Mouse (Mus musculus) brain, embryonic 14.5 days (tissue): Measurements from ENCODE around the gene Tbc1d2b. TPM values are rescaled to one million over a fixed set of nuclear protein-coding genes. Genes with fewer than 3 reads are reported as not detected.

Experiments
- DNase-seq: peaks from one replicate; pipeline ENCODE4 v3.0.0-alpha.2; 2011; ENCODE audit warnings: low read depth
- CTCF ChIP-seq: fragments of 200-500 bp; IDR thresholded peaks from 2 replicates; pipeline ENCODE4 v1.5.1; 2012; ENCODE audit warnings: inconsistent platforms, mild to moderate bottlenecking, moderate library complexity, borderline replicate concordance; ENCODE audit not compliant: insufficient read depth, insufficient read length; ENCODE audit errors: extremely low read depth
- POLR2A ChIP-seq: fragments of 200-500 bp; IDR thresholded peaks from 2 replicates; pipeline ENCODE4 v1.6.1; 2012; ENCODE audit warnings: mild to moderate bottlenecking, inconsistent platforms, borderline replicate concordance; ENCODE audit not compliant: poor library complexity, insufficient read depth, insufficient read length, severe bottlenecking; ENCODE audit errors: extremely low read depth
- polyA plus RNA-seq: library from polyadenylated mRNA; depleted of rRNA; stranded (reverse); fragments of >200 nt; gene quantifications from 2 replicates; pipeline ENCODE4 v1.2.3, GENCODE M21; 2012; rRNA removed

Tbc1d2b gene
- polyA plus RNA-seq: 12.2 and 14.2 TPM in 2 replicates

DNA sequence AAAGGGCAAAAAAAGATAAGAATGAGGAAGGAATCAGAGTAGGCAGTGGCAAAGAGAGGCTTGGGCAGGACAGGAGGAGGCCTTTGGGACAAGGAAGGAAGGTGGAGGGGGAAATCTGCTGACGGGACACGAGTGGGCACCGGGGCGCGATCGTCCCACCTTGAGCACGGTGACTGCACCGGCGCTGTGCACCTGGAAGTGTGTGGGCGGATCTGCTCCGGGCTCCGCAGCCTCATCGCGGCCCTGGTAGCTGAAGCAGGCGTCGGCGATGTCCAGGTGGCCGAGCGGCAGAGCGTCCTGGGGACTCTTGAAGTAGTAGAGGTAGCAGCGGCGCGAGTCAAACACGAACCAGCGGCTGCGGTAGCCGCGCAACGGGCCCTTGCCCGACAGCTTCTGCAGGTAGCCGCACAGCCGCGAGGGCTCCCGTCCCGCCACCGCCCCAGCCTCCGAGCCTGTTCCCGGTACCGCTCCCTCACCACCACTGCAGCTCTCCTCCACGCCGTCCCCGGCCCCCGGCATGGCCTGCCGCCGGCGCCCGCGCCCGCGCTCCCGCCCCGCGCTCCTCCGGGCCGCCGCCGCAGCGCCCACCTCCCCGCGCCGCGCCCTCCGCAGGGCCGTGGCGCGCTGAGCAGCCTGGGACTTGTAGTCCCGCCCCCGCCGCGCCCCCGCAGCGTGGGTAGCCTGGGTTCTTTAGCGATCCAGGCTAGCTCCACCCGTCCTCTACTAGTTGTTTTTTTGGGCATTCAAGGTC is at the start of gene Tbc1d2b:
TSS of gene Tbc1d2b (minus strand) at position 612 of the 751 bp plus-strand sequence.
- no peak for TF ChIP-seq CTCF
- TF ChIP-seq POLR2A: 0 out of 2 replicates have a peak, but pooled peaks have one; percentile 39
- peak; percentile 82 for DNase-seq

DNA sequence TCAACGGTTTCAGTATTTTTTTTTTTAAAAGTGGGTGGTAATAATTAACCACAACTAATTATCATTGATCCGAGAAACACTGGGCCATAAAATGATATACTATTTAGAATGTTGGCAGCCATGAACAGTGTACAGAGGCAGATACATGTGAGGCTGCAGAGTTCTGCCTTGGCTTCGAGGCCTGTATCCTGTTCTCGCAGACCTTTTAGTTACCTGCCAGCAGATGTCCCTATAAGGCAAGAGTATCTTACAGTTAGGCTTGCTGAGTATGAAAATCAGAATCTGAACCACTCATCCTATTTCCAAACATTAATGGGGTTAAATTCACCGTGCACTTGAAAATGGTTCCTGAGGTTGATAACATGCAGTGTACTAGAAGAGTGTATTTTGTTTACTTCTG is 45.7 kb upstream of the Tbc1d2b start:
- peak; percentile 43; the same call in 1 of the 2 replicates for TF ChIP-seq CTCF
- no peak for TF ChIP-seq POLR2A
- DNase-seq: peak; percentile 71

DNA sequence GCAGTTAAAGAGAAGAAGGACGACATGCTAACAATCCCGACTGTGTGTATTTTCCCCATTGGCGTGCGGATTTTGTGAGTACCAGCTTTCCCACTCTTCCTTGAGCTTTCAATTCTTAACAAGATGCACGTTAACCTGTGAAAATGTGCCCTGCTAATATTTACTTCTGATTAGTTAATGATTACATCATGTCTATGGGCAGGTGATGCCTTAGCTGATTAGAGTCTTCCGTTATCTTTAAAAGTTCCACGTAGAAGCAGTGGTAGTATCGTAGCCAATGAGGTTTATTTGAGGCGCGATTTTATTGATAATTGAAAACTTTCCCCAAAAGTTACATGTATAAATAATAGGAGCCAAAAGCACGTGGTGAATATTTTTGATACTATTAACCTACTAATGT is 45.1 kb upstream of the Tbc1d2b start:
- TF ChIP-seq POLR2A (no peak), CTCF (no peak)
- no peak for DNase-seq

DNA sequence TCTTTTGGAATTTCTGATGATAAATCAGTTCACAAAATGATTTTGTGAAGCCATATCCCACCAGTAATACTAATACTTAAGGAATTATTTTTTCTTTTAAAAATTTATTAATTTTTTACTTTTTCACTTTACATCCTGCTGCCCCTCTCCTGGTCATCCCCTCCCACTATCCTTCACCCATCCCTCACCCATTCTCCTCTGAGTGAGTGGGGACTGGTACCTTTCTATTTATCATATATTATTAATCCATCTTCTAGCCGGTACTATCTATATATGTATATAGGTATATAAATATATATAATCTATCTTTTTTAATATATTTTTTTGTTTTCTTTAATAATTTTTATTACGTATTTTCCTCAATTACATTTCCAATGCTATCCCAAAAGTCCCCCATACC is 33.6 kb upstream of the Tbc1d2b start:
- no peak for DNase-seq

DNA sequence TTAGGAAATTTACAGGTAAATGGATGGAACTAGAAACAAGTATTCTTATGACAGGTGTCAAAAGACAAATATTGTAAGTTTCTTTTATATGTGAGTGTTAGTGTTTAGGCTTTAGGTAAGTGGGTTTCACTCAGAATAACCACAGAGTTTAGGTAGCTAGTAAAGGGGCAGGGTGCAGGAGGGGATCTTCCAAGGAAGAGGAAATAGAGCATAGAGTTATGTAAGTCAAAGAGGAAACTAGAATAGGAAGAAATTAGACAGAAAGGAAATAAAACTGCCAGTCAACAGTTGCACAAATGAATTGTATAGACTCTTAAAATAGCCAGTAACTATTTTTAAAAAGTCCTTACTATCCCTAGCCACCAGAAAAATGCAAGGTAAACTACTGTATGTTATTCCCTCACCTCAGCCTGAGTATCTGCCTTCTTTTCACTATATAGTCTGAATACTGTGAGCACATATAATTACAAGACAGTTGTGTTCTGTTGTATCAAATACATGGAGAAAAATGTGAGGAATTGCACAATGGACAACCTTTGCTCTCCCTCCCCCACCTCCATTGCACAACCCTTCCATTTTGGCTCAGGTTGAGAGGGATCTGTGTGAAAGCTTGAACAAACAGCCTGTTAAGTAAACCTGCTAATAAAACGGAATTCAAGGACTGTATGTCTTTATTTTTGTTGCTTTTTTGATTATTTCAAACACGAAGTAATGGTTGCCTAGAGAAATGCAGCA is 32.7 kb upstream of the Tbc1d2b start:
- no peak for DNase-seq
- TF ChIP-seq POLR2A (no peak), CTCF (no peak)

More for the DNA sequence above, 33.6 kb upstream of the Tbc1d2b start:
- TF ChIP-seq POLR2A (no peak), CTCF (no peak)

DNA sequence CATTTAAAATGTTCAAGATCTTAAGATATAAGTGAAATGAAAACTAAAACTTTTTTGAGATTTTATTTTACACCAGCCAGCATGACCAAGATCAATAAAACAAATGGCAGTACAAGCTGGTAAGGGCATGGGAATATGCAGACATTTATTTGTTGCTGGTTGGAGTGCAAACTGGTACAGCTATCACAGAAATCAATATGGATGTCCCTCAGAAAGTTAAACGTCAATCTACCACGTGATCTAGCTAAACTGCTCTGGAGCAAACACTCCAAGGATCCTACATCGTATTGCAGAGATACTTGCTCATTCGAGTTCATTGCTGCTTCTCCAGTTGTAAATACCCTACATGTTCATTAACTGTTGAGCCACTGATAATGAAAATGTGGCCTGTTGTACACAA is 32.1 kb upstream of the Tbc1d2b start:
- no peak for DNase-seq
- TF ChIP-seq POLR2A (no peak), CTCF (no peak)

DNA sequence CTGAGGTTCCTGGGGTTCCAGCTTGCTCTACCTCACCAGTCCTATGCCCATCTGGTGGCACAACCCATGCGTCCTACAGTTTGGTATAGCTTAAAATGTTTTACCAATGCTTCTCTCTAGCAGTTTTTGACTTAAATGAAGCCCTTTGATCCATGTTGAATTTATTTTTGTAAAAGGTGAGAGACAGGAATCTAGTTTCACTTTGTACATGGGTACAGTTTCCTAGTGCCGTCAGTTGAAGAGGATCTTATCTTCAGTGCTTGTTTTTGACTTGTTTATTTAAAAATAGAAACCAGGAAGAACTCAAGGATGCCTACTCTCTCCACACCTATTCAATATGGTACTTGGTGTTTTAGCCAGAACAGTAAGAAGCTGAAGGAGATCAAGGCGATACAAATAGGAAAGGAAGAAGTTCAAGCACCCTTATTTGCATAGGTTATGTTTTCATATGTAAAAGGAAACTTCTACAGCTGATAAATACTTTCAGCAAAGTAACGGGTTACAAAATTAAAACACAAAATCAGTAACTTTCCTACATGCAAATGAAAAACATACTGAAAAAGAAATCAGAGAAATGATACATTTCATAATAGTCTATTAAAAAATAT is 30.6 kb upstream of the Tbc1d2b start:
- DNase-seq: no peak
- TF ChIP-seq CTCF (no peak), POLR2A (no peak)

DNA sequence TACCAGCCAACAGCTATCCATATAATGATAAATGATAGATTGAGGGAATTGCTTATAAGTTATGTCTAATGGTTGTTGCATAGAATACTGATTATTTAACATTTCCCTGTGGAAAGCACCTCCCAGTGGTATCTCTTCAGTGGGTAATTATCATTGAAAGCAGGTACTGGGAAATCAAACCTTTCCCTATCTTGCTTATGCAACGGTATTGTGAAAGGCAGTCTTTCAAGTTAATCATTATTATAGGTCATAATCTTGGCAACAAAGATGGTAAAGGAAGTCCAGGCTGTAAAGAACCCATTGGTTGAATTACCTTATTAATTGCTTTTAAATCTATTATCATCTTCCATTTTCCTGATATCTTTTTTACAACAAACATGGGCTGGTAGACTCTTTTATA is 27.0 kb upstream of the Tbc1d2b start:
- no peak for DNase-seq
- no peak for TF ChIP-seq CTCF
- no peak for TF ChIP-seq POLR2A

DNA sequence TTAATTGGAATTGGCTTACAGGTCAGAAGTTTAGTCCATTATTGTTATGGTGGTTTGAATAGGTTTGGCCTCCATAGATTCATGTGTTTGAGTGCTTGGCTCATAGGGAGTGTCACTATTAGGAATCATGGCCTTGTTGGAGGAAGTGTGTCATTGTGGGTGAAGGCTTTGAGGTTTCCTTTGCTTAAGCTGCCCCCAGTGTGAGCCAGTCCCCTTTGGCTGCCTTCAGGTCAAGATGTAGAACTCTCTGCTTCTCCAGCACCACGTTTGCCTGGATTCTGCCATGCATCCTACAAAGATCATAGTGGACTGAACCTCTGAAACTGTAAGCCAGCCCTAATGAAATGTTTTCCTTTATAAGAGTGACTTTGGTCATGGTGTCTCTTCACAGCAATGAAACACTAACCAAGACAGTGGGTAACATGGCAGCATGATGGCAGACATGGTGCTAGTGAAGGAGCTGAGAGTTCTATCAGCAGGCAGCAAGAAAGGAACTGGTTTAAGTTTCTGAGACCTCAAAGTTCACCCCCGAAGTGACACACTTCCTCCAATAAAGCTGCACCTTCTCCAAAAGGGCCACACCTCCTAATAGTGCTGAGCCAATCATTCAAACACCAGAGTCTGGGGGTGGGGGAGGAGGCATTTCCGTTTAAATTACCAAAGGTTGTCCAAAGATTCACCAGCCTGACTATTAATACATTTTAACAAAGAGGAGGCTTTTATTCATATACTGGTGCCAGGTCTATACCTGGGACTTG is 23.2 kb upstream of the Tbc1d2b start:
- DNase-seq: no peak
- TF ChIP-seq CTCF (no peak), POLR2A (no peak)

DNA sequence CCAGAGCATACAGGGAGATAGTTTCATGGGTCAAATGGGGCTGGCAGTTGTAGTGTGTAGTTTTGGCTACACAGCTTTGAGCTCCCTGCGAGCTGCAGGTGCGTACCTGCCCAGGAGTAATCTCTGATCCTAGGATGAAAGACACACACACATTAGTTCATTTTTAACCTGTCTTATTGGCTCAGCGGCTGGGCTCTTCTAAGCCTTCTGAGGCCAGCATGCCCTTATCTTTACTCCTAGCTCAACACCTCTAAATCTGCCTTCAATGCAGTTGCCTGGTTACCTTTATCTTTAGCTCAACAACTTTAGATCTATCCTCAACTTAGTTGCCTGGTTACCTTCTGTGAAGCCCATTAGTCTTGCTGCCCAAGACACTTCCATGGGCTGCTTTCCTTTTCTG is 7.8 kb upstream of the Tbc1d2b start:
- no peak for TF ChIP-seq POLR2A
- TF ChIP-seq CTCF: no peak
- no peak for DNase-seq

DNA sequence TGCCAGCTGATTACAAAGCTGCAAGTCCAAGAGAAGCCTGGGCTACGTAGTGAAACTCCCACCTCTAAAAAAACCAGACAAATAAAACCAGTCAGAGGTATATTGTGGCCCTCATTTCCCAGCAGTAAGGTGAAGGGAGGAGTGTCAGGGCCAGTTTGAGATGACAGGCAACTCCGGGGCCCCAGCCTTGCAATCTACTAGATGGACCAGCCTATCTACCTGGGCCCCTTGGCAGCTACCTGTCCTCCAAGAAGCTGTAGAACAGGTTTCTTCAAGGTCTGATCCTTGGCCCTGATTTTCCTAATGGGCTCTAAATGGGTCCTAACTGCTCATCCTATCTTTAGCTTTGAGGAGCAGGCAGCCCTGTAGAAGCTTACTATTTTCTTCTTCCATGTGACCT is 7.3 kb upstream of the Tbc1d2b start:
- TF ChIP-seq CTCF (no peak), POLR2A (no peak)
- DNase-seq: no peak
